Mouse (Mus musculus) B cell, adult (primary cell): ENCODE results near the gene Zfp276. TPM values are rescaled to one million over a fixed set of nuclear protein-coding genes. Genes with fewer than 3 reads are reported as not detected.

ENCODE experiments used
- total RNA-seq: library from RNA; stranded (reverse); gene quantifications from 4 replicates; pipeline ENCODE4 v1.2.4, GENCODE M21; 2023; ENCODE audit not compliant: inconsistent age

Zfp276 gene
- 29.1 to 40.7 TPM (median 32.4 TPM) in 4 replicates for total RNA-seq

DNA sequence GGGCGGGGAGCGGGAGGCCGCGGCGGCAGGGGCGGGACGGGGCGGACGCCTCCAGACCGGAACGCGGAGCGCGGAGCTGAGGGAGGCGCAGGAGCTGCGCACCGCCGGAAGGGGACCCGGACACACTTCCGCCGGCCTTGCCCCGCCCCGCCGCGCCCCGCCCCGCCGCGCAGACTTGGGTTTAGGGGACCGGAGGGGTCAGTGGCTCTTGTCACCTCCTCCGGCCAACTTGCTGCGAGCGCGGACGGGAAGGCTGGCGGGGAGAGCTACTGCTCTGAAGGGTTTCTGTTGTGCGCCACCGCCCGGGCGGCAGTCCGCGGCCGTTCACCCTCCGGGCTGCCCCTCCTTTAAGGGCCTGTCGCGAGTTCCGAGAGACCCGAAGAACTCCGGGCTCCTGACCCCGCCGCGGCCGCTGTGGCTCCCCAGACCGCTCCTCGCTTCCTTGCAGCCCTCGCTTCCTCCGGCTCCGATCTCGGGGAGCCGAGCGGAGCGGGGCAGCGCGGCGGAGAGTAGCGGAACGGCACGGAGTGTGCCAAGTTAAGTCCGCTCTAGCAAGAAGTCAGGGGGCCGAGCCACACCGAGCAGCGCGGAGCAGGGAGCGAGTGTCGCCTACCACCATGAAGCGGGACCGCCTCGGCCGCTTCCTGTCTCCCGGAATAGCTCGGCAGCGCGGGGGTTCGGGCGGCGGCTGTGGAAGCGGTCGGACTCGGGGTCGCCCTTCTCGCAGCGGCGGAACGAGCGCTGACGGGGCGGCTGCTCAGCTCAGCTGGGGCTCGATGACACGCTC, at the start of gene Zfp276, which contains the start of gene Vps9d1:
Gene Zfp276 (plus strand): TSS at position 97 of the 787 bp plus-strand sequence.
Gene Vps9d1 (minus strand): TSS at position 250 of the 787 bp plus-strand sequence.

GRCm38 (mm10) chr8:123212321-123213117, 41.5 kb upstream of the Zfp276 start, which contains the start of the genes Chmp1a and Spata33:
TSS of gene Chmp1a (minus strand) at chr8:123212763.
TSS of gene Spata33 (plus strand) at chr8:123212832.

GRCm38 (mm10) chr8:123224278-123225266, 29.4 kb upstream of the Zfp276 start, which contains the start of gene Cdk10:
TSS of gene Cdk10 (plus strand) at chr8:123224842.

DNA sequence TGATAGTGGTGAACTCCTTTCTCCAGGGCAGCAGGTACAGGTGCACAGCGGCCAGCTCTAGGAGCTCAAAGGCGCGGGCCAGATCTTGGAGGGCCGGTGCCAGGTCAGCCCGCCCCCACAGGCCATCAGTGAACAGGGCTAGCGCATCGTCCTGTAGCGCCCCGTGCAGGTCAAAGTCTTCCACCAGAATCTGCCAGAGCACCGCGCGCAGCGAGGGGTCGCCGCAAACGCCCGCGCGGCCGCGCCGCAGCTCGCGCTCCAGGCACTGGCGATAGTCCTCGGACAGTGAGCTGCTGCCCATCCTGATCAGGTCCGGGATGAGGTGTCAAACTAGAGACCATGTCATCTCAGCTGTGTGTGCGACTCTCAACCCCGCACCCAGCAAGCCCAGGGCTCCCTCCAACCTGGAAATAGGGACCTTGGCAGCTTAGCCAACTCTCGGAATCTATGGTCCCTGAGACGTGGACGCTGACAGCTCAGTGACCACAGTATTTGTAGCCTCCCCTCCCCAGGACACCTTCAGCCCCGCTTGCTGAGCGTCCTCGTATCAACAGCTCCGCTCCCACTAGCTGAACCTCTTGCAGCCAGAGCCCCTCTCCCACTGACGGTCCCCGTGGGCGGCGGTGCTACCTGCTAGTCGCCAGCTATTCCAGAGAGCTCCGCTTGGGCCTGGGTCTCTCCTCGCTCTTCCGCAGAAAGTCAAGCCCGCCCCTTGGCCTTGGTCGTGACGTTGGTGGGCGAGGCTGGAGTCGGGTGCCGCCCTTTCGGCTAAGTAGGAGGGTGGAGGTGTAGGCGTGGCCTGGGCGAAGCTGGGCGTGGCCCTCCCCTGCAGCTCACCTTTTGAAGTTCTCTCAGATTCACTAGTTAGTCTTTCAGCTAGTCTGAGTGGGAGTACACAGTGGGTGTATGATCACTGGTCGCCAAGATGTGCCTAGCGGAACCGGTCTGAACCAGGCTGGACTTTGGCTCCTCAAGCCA, 18.2 kb upstream of the Zfp276 start, which contains the start of gene Spata2l:
Gene Spata2l (minus strand): TSS at position 714 of the 978 bp plus-strand sequence.

GRCm38 (mm10) chr8:123318467-123318911, 64.5 kb downstream of the Zfp276 start, which contains the start of gene Fanca:
TSS of gene Fanca (minus strand) at chr8:123318576.

Other genes with a start within 250 kb of the Zfp276 start
- gene Ankrd11, start 211.9 kb upstream of the Zfp276 start, total RNA-seq = 237 to 258 TPM (median 251 TPM) in 4 replicates
- 66.4 to 77.6 TPM (median 72.2 TPM) in 4 replicates for gene Spg7, start 191.3 kb upstream of the Zfp276 start, total RNA-seq
- 1,462 to 1,535 TPM (median 1,482 TPM) in 4 replicates for gene Rpl13, start 151.8 kb upstream of the Zfp276 start, total RNA-seq
- gene Cpne7, start 136.8 kb upstream of the Zfp276 start, total RNA-seq = not detected in 4 replicates
- gene Sult5a1, start 95.9 kb upstream of the Zfp276 start, total RNA-seq = not detected in 4 replicates
- not detected in 4 replicates for gene Dpep1, start 68.0 kb upstream of the Zfp276 start, total RNA-seq
- 66.8 to 158 TPM (median 72.6 TPM) in 4 replicates for gene Chmp1a, start 41.4 kb upstream of the Zfp276 start, total RNA-seq
- 0.12 to 0.19 TPM in 2 of 4 replicates, not detected in the others for gene Spata33, start 41.4 kb upstream of the Zfp276 start, total RNA-seq
- gene Cdk10, start 29.4 kb upstream of the Zfp276 start, total RNA-seq = 60.9 to 68.8 TPM (median 67.4 TPM) in 4 replicates
- 13.4 to 14.4 TPM (median 13.8 TPM) in 4 replicates for gene Spata2l, start 18.0 kb upstream of the Zfp276 start, total RNA-seq
- 37.3 to 41.9 TPM (median 38.8 TPM) in 4 replicates for gene Vps9d1, start 153 bp downstream of the Zfp276 start, total RNA-seq
- 70.1 to 105 TPM (median 89.3 TPM) in 4 replicates for gene Fanca, start 64.4 kb downstream of the Zfp276 start, total RNA-seq
- gene Spire2, start 78.5 kb downstream of the Zfp276 start, total RNA-seq = not detected in 4 replicates
- gene Tcf25, start 119.6 kb downstream of the Zfp276 start, total RNA-seq = 231 to 266 TPM (median 241 TPM) in 4 replicates
- gene Mc1r, start 152.9 kb downstream of the Zfp276 start, total RNA-seq = not detected in 4 replicates
- gene Tubb3, start 157.2 kb downstream of the Zfp276 start, total RNA-seq = 0.26 to 0.58 TPM (median 0.45 TPM) in 3 of 4 replicates, not detected in the other
- 9.6 to 14.3 TPM (median 11.6 TPM) in 4 replicates for gene Def8, start 169.3 kb downstream of the Zfp276 start, total RNA-seq
- gene Afg3l1, start 223.7 kb downstream of the Zfp276 start, total RNA-seq = 42.4 to 55.1 TPM (median 49.9 TPM) in 4 replicates